Mouse (Mus musculus) G1E (cell line): Measurements from ENCODE around the gene Arcn1.

Experiments used
- CTCF ChIP-seq: IDR thresholded peaks from 2 replicates; pipeline ENCODE4 v1.5.1; 2012; ENCODE audit warnings: low read depth, low read length, inconsistent platforms, mixed read lengths
- TAL1 ChIP-seq: conservative IDR thresholded peaks from 2 replicates; pipeline ENCODE4 v1.6.1; 2012; ENCODE audit warnings: low read depth, low read length, inconsistent platforms, mixed read lengths

GRCm38 (mm10) chr9:44801669-44802068, 34.0 kb upstream of the Arcn1 start:
- TF ChIP-seq CTCF (no peak), TAL1 (no peak)
